Mouse (Mus musculus) embryo, embryonic 11.5 days (tissue): ENCODE measurements at regions not wholly inside any gene's neighbourhood (a gene's known extent, or its start where the extent isn't known, plus 50 kb on each side); places are given as distances from the start of the nearest gene placed in this dataset.

Experiments used
- DNase-seq: peaks from one replicate; pipeline ENCODE4 v3.0.0-alpha.2; 2012; ENCODE audit warnings: low read depth, low spot score

GRCm38 (mm10) chr2:105454353-105454752, 55.2 kb upstream of the Rcn1 start:
- no peak for DNase-seq

GRCm38 (mm10) chr2:105454836-105455235, 55.7 kb upstream of the Rcn1 start:
- no peak for DNase-seq

GRCm38 (mm10) chr2:105458643-105459042, 59.5 kb upstream of the Rcn1 start:
- no peak for DNase-seq

GRCm38 (mm10) chr2:105459512-105459911, 60.4 kb upstream of the Rcn1 start:
- no peak for DNase-seq

- DNase-seq, result no peak
Observed at GRCm38 (mm10) chr2:105465630-105466029, 66.5 kb upstream of the Rcn1 start.

GRCm38 (mm10) chr2:105468930-105469329, 69.8 kb upstream of the Rcn1 start:
- peak; percentile 32 for DNase-seq

GRCm38 (mm10) chr2:105476028-105476677, 77.0 kb upstream of the Rcn1 start:
- DNase-seq, result no peak

GRCm38 (mm10) chr2:105481990-105482592, 83.0 kb upstream of the Rcn1 start:
- DNase-seq, result no peak

GRCm38 (mm10) chr2:105484496-105484895, 85.4 kb upstream of the Rcn1 start:
- no peak for DNase-seq

- no peak for DNase-seq
Observed at GRCm38 (mm10) chr2:105485286-105485685, 86.2 kb upstream of the Rcn1 start.

GRCm38 (mm10) chr2:105495796-105496195, 96.7 kb upstream of the Rcn1 start:
- DNase-seq, result no peak

GRCm38 (mm10) chr2:105504197-105504596, 105.1 kb upstream of the Rcn1 start:
- no peak for DNase-seq

GRCm38 (mm10) chr2:105505554-105505953, 106.4 kb upstream of the Rcn1 start:
- no peak for DNase-seq

GRCm38 (mm10) chr2:105507160-105507559, 108.0 kb upstream of the Rcn1 start:
- DNase-seq, result no peak

GRCm38 (mm10) chr2:105510816-105511215, 111.7 kb upstream of the Rcn1 start:
- DNase-seq, result no peak

GRCm38 (mm10) chr2:105511690-105512089, 112.6 kb upstream of the Rcn1 start:
- DNase-seq, result no peak

- no peak for DNase-seq
Observed at GRCm38 (mm10) chr2:105514226-105514625, 115.1 kb upstream of the Rcn1 start.

GRCm38 (mm10) chr2:105514881-105515280, 115.8 kb upstream of the Rcn1 start:
- DNase-seq, result no peak

- DNase-seq, result no peak
Observed at GRCm38 (mm10) chr2:105515326-105515725, 116.2 kb upstream of the Rcn1 start.

GRCm38 (mm10) chr2:105516267-105517133, 117.4 kb upstream of the Rcn1 start:
- DNase-seq, result no peak

- no peak for DNase-seq
Observed at GRCm38 (mm10) chr2:105521841-105522240, 122.7 kb upstream of the Rcn1 start.

GRCm38 (mm10) chr2:105523297-105523802, 124.2 kb upstream of the Rcn1 start:
- DNase-seq, result peak; percentile 29
